Mouse (Mus musculus) granulocyte monocyte progenitor cell, adult 5-6 weeks (primary cell): ENCODE data around the gene Dvl1. TPM values are rescaled to one million over a fixed set of nuclear protein-coding genes. Genes with fewer than 3 reads are reported as not detected.

ENCODE experiments used
- ATAC-seq: replicated peaks from 2 replicates; pipeline ENCODE4 v1.8.0; 2016; ENCODE audit warnings: mild to moderate bottlenecking, moderate TSS enrichment, inconsistent platforms; ENCODE audit not compliant: poor library complexity, severe bottlenecking
- total RNA-seq, 2 experiments: library from RNA; stranded (forward) in 1 of 2; stranded (reverse) in 1 of 2; fragments of 200-712, 200-1000 nt in 1 of 2; fragments of >200 nt in 1 of 2; fragmentation: Nextera tagmentation in 1 of 2; gene quantifications; 2 replicates each; pipeline ENCODE4 v1.2.3; 2014 to 2017

Dvl1 gene
- total RNA-seq, 2 experiments from 2014 or later = 10.1 to 21.6 TPM

GRCm38 (mm10) chr4:155901205-155901604 lies 54.0 kb downstream of the Dvl1 start:
- no peak for ATAC-seq

DNA sequence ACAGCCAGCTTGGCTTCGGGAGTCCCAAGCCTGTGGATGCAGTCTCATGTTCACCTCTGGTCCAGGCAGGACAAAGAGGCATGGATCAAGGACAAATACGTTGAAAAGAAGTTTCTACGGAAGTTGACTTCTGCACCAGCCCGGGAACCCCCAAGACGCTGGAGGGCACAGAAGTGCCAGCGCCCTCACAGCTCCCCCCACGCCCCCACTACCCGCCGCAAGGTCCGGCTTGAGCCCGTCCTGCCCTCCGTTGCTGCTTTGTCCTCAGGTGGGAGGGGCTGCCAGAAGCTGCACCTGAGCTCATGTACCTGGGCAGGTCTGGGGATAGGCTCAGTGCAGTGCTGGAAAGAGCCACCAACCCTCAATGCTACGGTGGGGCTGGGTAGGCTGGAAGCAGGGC lies 56.0 kb downstream of the Dvl1 start:
- ATAC-seq = no peak

DNA sequence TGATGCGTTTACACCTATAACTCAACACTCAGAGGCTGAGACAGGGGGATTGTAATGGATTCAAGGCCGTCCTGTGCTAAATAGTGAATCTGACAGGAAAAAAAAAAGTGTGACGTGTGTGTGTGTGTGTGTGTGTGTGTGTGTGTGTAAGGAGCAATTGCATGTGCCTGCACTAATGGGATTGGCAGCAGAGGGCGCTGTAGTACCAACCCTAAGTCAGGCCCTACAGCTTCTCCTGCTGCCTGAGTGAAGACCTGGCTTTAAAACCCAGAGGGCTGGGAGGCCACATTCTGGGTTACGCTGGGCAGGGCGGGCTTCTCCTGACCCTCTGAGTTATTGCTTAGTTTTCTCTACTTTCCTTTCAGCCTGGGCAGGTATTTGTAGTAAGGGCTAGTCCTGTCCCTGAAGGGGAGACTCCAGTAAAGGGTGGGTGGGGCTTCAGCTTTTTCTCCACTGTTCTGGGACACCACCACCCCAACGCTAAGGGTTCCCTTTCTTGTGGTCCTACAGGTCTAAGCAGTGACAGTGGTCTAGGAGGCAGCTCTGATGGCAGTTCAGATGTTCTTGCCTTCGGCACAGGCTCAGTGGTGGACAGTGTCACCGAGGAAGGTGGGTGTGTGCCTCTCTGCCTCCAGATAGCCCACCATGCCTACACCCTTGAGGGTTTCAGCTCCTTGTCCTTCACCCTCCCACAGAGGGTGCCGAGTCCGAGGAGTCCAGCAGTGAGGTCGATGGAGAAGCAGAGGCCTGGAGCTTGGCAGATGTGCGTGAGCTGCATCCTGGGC lies 57.3 kb downstream of the Dvl1 start:
- ATAC-seq = peak; percentile 40; the same call in 1 of the 2 replicates

DNA sequence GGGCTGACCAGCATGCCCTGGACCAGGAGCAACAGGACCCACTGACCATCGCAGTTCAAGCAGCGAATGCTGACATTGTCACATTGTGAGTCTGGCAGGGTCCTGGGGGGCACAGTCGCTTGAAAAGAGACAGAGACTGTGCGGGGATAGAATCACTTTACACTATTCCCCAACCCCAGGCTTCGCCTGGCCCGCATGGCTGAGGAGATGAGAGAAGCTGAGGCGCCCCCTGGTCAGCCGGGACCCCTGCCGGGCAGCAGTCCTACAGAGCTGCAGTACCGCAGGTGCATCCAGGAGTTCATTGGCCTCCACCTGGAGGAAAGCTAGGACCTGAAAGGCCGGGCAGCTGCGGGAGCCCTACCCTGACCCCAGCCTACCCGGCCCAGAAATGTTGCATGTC lies 58.4 kb downstream of the Dvl1 start:
- no peak for ATAC-seq

DNA sequence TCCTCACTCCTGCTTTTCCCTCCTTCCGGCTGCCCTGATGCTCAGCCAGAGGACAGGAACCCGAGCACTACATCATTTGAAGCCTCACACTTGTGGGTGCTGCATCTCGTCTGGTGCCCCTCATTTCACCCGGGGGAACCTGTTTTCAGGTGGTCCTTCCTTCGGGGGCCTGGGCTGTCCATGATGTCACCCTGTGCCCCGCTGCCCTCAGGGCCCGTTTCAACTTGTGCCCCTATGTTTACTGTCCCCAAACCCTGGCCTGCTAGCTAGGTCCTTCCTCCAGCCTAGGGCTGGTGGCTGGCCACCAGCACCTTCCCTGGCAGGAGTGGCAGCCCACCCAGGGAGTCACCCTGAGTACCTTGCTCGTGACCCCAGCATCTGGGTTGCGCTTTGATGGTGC lies 58.9 kb downstream of the Dvl1 start:
- ATAC-seq = no peak

GRCm38 (mm10) chr4:155907003-155907402 lies 59.8 kb downstream of the Dvl1 start:
- no peak for ATAC-seq

DNA sequence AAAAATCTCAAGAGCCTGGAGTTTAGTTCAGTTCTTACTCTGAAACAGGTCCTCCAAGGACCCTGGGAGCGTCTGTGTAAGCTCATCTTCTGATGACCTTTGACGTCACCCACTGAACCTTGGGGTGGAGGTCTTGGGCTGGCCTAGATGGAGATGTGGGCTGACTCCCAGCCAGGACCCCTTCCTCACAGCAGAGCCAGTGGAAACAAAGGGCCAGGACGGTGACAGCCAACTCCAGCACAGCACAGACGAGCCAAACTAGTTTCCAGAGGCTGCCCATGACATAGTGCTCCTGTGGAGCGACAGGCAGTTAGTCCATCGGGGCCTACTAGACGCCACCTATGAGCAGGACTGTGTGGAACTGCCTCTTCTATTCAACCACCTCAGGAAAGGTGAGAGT lies 61.1 kb downstream of the Dvl1 start:
- ATAC-seq = no peak

GRCm38 (mm10) chr4:155908751-155909150 lies 61.5 kb downstream of the Dvl1 start:
- ATAC-seq = no peak

Other genes starting within 250 kb of the Dvl1 start
- gene Slc35e2, start 246.0 kb upstream of the Dvl1 start, total RNA-seq (2014; fragmentation: Nextera tagmentation) = 10.4 and 16.8 TPM in 2 replicates
- 6.9 and 10.3 TPM in 2 replicates for gene Slc35e2, start 246.0 kb upstream of the Dvl1 start, total RNA-seq (2017)
- 53.9 and 57.8 TPM in 2 replicates for gene Cdk11b, start 222.5 kb upstream of the Dvl1 start, total RNA-seq (2014; fragmentation: Nextera tagmentation)
- gene Cdk11b, start 222.5 kb upstream of the Dvl1 start, total RNA-seq (2017) = 42.1 and 44.8 TPM in 2 replicates
- gene Gm10563, start 202.0 kb upstream of the Dvl1 start, total RNA-seq (2014; fragmentation: Nextera tagmentation) = not detected in 2 replicates
- gene Gm10563, start 202.0 kb upstream of the Dvl1 start, total RNA-seq (2017) = not detected in 2 replicates
- not detected in 2 replicates for gene Mmp23, start 194.0 kb upstream of the Dvl1 start, total RNA-seq (2014; fragmentation: Nextera tagmentation)
- gene Mmp23, start 194.0 kb upstream of the Dvl1 start, total RNA-seq (2017) = not detected in 2 replicates
- gene Mib2, start 178.2 kb upstream of the Dvl1 start, total RNA-seq (2014; fragmentation: Nextera tagmentation) = 2.9 and 18.0 TPM in 2 replicates
- gene Mib2, start 178.2 kb upstream of the Dvl1 start, total RNA-seq (2017) = 15.6 and 17.7 TPM in 2 replicates
- gene Fndc10, start 153.1 kb upstream of the Dvl1 start, total RNA-seq (2014; fragmentation: Nextera tagmentation) = 2.8 and 7.6 TPM in 2 replicates
- gene Fndc10, start 153.1 kb upstream of the Dvl1 start, total RNA-seq (2017) = 0.88 and 2.1 TPM in 2 replicates
- 58.5 and 75.8 TPM in 2 replicates for gene Ssu72, start 142.6 kb upstream of the Dvl1 start, total RNA-seq (2014; fragmentation: Nextera tagmentation)
- 80.5 and 99.6 TPM in 2 replicates for gene Ssu72, start 142.6 kb upstream of the Dvl1 start, total RNA-seq (2017)
- gene Tmem240, start 112.6 kb upstream of the Dvl1 start, total RNA-seq (2014; fragmentation: Nextera tagmentation) = 0.32 and 0.95 TPM in 2 replicates
- 0.31 TPM in 1 of 2 replicates, not detected in the other for gene Tmem240, start 112.6 kb upstream of the Dvl1 start, total RNA-seq (2017)
- 66.8 and 134 TPM in 2 replicates for gene Atad3a, start 86.3 kb upstream of the Dvl1 start, total RNA-seq (2014; fragmentation: Nextera tagmentation)
- gene Atad3a, start 86.3 kb upstream of the Dvl1 start, total RNA-seq (2017) = 95.3 and 118 TPM in 2 replicates
- gene Vwa1, start 72.7 kb upstream of the Dvl1 start, total RNA-seq (2014; fragmentation: Nextera tagmentation) = not detected in 2 replicates
- gene Vwa1, start 72.7 kb upstream of the Dvl1 start, total RNA-seq (2017) = 0.26 and 0.36 TPM in 2 replicates
- gene Tmem88b, start 61.5 kb upstream of the Dvl1 start, total RNA-seq (2014; fragmentation: Nextera tagmentation) = not detected in 2 replicates
- not detected in 2 replicates for gene Tmem88b, start 61.5 kb upstream of the Dvl1 start, total RNA-seq (2017)
- gene Ankrd65, start 57.0 kb upstream of the Dvl1 start, total RNA-seq (2014; fragmentation: Nextera tagmentation) = not detected in 2 replicates
- gene Ankrd65, start 57.0 kb upstream of the Dvl1 start, total RNA-seq (2017) = not detected in 2 replicates
- 191 and 198 TPM in 2 replicates for gene Mrpl20, start 44.5 kb upstream of the Dvl1 start, total RNA-seq (2014; fragmentation: Nextera tagmentation)
- gene Mrpl20, start 44.5 kb upstream of the Dvl1 start, total RNA-seq (2017) = 84.2 and 91.1 TPM in 2 replicates
- 94.6 and 104 TPM in 2 replicates for gene Ccnl2, start 34.9 kb upstream of the Dvl1 start, total RNA-seq (2014; fragmentation: Nextera tagmentation)
- 75.5 and 84.0 TPM in 2 replicates for gene Ccnl2, start 34.9 kb upstream of the Dvl1 start, total RNA-seq (2017)
- 130 and 149 TPM in 2 replicates for gene Aurkaip1, start 16.1 kb upstream of the Dvl1 start, total RNA-seq (2014; fragmentation: Nextera tagmentation)
- gene Aurkaip1, start 16.1 kb upstream of the Dvl1 start, total RNA-seq (2017) = 101 and 159 TPM in 2 replicates
- 0.39 TPM in 1 of 2 replicates, not detected in the other for gene Mxra8, start 7.7 kb upstream of the Dvl1 start, total RNA-seq (2014; fragmentation: Nextera tagmentation)
- gene Mxra8, start 7.7 kb upstream of the Dvl1 start, total RNA-seq (2017) = not detected in 2 replicates
- 1.5 TPM in 1 of 2 replicates, not detected in the other for gene Tas1r3, start 16.0 kb downstream of the Dvl1 start, total RNA-seq (2014; fragmentation: Nextera tagmentation)
- gene Tas1r3, start 16.0 kb downstream of the Dvl1 start, total RNA-seq (2017) = 0.30 and 0.93 TPM in 2 replicates
- gene Cptp, start 22.0 kb downstream of the Dvl1 start, total RNA-seq (2014; fragmentation: Nextera tagmentation) = 9.4 and 16.7 TPM in 2 replicates
- 7.0 and 7.8 TPM in 2 replicates for gene Cptp, start 22.0 kb downstream of the Dvl1 start, total RNA-seq (2017)
- 49.0 and 64.7 TPM in 2 replicates for gene Ints11, start 22.1 kb downstream of the Dvl1 start, total RNA-seq (2014; fragmentation: Nextera tagmentation)
- 34.7 and 37.9 TPM in 2 replicates for gene Ints11, start 22.1 kb downstream of the Dvl1 start, total RNA-seq (2017)
- gene Pusl1, start 44.4 kb downstream of the Dvl1 start, total RNA-seq (2014; fragmentation: Nextera tagmentation) = 21.2 and 29.3 TPM in 2 replicates
- gene Pusl1, start 44.4 kb downstream of the Dvl1 start, total RNA-seq (2017) = 41.8 and 48.6 TPM in 2 replicates
- gene Acap3, start 44.4 kb downstream of the Dvl1 start, total RNA-seq (2014; fragmentation: Nextera tagmentation) = 10.7 and 23.1 TPM in 2 replicates
- gene Acap3, start 44.4 kb downstream of the Dvl1 start, total RNA-seq (2017) = 6.0 and 6.1 TPM in 2 replicates
- 68.8 and 78.6 TPM in 2 replicates for gene Ube2j2, start 96.4 kb downstream of the Dvl1 start, total RNA-seq (2014; fragmentation: Nextera tagmentation)
- gene Ube2j2, start 96.4 kb downstream of the Dvl1 start, total RNA-seq (2017) = 81.6 and 84.8 TPM in 2 replicates
- gene C1qtnf12, start 114.9 kb downstream of the Dvl1 start, total RNA-seq (2014; fragmentation: Nextera tagmentation) = 15.4 and 32.2 TPM in 2 replicates
- 10.6 and 11.0 TPM in 2 replicates for gene C1qtnf12, start 114.9 kb downstream of the Dvl1 start, total RNA-seq (2017)
- gene B3galt6, start 145.2 kb downstream of the Dvl1 start, total RNA-seq (2014; fragmentation: Nextera tagmentation) = 6.4 and 6.6 TPM in 2 replicates
- 10.3 and 10.7 TPM in 2 replicates for gene B3galt6, start 145.2 kb downstream of the Dvl1 start, total RNA-seq (2017)
- 62.0 and 73.4 TPM in 2 replicates for gene Sdf4, start 145.5 kb downstream of the Dvl1 start, total RNA-seq (2014; fragmentation: Nextera tagmentation)
- gene Sdf4, start 145.5 kb downstream of the Dvl1 start, total RNA-seq (2017) = 174 and 182 TPM in 2 replicates
- gene Tnfrsf4, start 166.4 kb downstream of the Dvl1 start, total RNA-seq (2014; fragmentation: Nextera tagmentation) = 2.2 TPM in 1 of 2 replicates, not detected in the other
- 1.1 TPM in 1 of 2 replicates, not detected in the other for gene Tnfrsf4, start 166.4 kb downstream of the Dvl1 start, total RNA-seq (2017)
- 0.99 and 4.6 TPM in 2 replicates for gene Tnfrsf18, start 178.8 kb downstream of the Dvl1 start, total RNA-seq (2014; fragmentation: Nextera tagmentation)
- gene Tnfrsf18, start 178.8 kb downstream of the Dvl1 start, total RNA-seq (2017) = 1.9 and 4.6 TPM in 2 replicates
- gene Ttll10, start 212.0 kb downstream of the Dvl1 start, total RNA-seq (2014; fragmentation: Nextera tagmentation) = not detected in 2 replicates
- not detected in 2 replicates for gene Ttll10, start 212.0 kb downstream of the Dvl1 start, total RNA-seq (2017)